Mouse (Mus musculus): ENCODE data around the gene Fabp3. TPM values are rescaled to one million over a fixed set of nuclear protein-coding genes. Genes with fewer than 3 reads are reported as not detected.
A peak's percentile ranks its signal among the peaks of the same experiment; 100 is the strongest.

The Fabp3 gene
- 5.5 and 6.6 TPM in 2 replicates for polyA plus RNA-seq (2014; fragmentation: Nextera tagmentation; extraction: Ambion mirVana)

DNA sequence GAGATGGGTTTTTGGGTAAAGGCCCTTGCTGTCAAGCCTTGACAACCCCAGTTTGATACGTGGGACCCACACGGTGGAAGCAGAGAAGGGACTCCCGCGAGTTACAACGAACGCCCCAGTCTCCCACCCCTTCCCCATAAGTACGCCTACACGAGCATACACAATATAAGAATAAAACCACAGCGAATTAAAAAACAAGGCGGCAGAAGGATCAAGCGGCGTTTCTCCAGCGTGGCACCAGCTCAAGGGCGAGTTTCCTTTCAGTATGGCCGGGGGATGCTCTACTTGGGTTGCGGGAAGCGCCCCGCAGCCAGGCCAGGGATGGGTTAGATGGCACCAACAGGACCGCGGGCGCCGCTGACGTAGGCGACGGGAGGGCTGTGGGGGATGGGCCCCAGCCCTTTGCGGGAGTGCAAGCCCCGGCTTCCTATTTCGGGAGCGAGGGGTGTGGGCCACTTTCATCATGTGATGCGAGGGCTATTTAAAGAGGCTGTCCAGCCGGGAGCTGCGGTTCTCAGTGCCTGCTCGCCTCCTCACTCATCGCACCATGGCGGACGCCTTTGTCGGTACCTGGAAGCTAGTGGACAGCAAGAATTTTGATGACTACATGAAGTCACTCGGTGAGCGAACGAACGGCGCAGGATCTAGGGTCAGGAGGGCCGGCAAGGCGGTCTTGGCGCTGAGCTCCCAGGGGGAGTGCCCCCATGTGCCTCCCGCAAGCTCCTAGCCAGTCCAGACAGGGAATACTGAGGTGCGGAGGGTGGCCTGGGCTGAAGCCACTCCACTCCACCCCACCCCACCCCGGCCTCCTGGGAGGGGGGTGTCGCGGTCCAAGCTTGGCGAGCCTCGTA is at the start of gene Fabp3, which contains the start of gene Gm10570:
Gene Fabp3, plus strand, starts transcription at position 365 of the 851 bp plus-strand sequence.
Gene Gm10570, minus strand, starts transcription at position 444 of the 851 bp plus-strand sequence.
- ATAC-seq (replicated peaks; ENCODE audit: low FRiP score, low TSS enrichment, low read depth) (peak; percentile 38; the same call in 1 of the 2 replicates), DNase-seq (ENCODE audit: low spot score) (peak; percentile 75)
- H3K4me3 ChIP-seq (ENCODE audit: low read depth, low read length), result peak within 1 kb of the TSS; percentile 41
- H3K36me3 ChIP-seq (ENCODE audit: control insufficient read depth, insufficient read depth, low read length), result no peaks in the 10 kb centered on the region
- no peaks in the 10 kb centered on the region for H3K9me3 ChIP-seq (ENCODE audit: control insufficient read depth, low read length)
- H3K9ac ChIP-seq (ENCODE audit: low read length), result peak within 1 kb of the TSS; percentile 31; the same call in 1 of the 2 replicates
- WGBS, result under 1% methylated on average over 52 of the region's 52 CpGs
- peak within 1 kb of the TSS; percentile 74 for H3K4me2 ChIP-seq (ENCODE audit: low read length)
- peaks cover 10% of the 10 kb centered on the region; the same call in 1 of the 2 replicates for H3K4me1 ChIP-seq (replicated peaks; ENCODE audit: control insufficient read depth, insufficient read depth, low read length)
- no peak within 1 kb of the TSS for H3K27ac ChIP-seq (ENCODE audit: low read depth)
- H3K27me3 ChIP-seq (replicated peaks; ENCODE audit: control insufficient read depth, insufficient read depth, low read length), result peaks cover 44% of the 10 kb centered on the region

DNA sequence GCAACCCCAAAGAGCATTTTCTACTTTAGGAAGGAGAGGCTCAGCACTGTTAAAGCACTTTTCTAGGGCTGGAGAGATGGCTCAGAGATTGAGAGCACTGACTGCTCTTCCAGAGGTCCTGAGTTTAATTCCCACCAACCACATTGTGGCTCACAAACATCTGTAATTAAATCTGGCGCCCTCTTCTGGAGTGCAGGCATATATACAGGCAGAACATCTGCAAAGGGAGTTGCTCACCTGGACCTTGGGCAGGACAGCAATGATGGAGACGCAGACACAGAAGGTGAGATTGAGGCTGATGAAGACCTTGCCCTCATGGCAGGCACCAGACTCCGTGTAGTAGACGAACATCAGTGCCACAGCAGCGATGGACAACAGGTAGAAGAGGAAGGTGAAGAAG is 48.0 kb upstream of the Fabp3 start:
- Histone ChIP-seq H3K4me3 (ENCODE audit: low read depth, low read length) (no peak overlapping the region), H3K9ac (ENCODE audit: low read length) (no peak overlapping the region), H3K4me1 (replicated peaks; ENCODE audit: control insufficient read depth, insufficient read depth, low read length) (no peaks in the 10 kb centered on the region), H3K9me3 (ENCODE audit: control insufficient read depth, low read length) (no peaks in the 10 kb centered on the region), H3K36me3 (ENCODE audit: control insufficient read depth, insufficient read depth, low read length) (no peaks in the 10 kb centered on the region), H3K4me2 (ENCODE audit: low read length) (no peak overlapping the region), H3K27ac (ENCODE audit: low read depth) (no peak overlapping the region), H3K27me3 (replicated peaks; ENCODE audit: control insufficient read depth, insufficient read depth, low read length) (no peaks in the 10 kb centered on the region)
- no peak for DNase-seq (ENCODE audit: low spot score)
- WGBS, result 30% methylated on average over 5 of the region's 5 CpGs
- ATAC-seq (replicated peaks; ENCODE audit: low FRiP score, low TSS enrichment, low read depth), result no peak

DNA sequence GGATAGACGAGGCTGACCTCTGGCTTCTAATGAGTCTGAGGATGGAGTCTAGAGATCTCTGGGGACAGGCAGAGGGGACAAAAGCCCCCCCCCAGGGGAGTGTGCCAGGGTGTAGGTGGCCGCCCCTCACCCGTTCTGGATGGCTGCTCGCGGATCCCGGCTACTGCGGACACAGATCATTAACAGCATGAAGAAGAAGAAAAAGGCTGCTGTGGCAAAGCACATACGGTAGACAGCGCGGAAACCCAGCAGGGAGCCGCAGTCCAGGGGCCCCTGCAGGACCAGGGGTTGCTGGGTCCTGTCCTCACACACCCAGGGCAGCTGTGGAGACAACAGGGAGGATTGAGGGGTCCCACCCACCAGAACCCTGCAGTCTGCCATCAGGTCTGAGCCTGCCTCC is 44.3 kb upstream of the Fabp3 start:
- Histone ChIP-seq H3K27ac (ENCODE audit: low read depth) (no peak overlapping the region), H3K27me3 (replicated peaks; ENCODE audit: control insufficient read depth, insufficient read depth, low read length) (no peaks in the 10 kb centered on the region)
- no peak for ATAC-seq (replicated peaks; ENCODE audit: low FRiP score, low TSS enrichment, low read depth)

DNA sequence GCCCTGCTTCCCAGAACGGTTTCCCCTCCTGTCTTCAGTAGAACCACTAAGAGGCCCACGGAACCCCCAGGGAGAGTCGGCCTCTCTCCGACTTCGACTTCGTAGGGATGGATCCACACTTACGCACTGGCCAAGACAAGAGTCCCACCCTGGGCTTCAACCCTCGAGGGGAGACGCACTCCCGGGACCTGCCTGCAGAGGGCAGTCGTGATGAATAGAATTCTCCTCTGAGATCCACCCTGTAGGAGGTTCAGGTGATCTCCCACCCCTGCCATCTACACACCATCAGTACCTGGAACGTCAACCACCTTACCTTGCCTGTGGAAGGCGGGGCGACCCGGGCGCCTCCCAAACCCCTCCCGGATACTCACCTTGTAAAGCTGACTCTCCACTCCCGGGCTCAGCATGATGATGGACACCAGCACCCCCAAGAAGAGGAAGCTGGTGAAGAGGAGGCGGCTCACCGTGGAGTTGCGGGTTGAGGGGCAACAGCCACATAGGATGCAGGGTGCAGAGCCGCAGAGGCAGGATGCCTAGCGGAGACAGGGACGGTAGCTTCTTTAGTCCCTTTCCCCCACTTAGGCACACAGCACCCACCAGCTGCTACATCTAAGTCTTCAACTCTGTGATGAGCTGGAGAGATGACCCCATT is 43.6 kb upstream of the Fabp3 start:
- no peak for ATAC-seq (replicated peaks; ENCODE audit: low FRiP score, low TSS enrichment, low read depth)
- Histone ChIP-seq H3K4me1 (replicated peaks; ENCODE audit: control insufficient read depth, insufficient read depth, low read length) (0 out of 2 replicates have a peak, but pooled peaks cover 5% of the 10 kb centered on the region), H3K9me3 (ENCODE audit: control insufficient read depth, low read length) (no peaks in the 10 kb centered on the region), H3K27me3 (replicated peaks; ENCODE audit: control insufficient read depth, insufficient read depth, low read length) (no peaks in the 10 kb centered on the region), H3K9ac (ENCODE audit: low read length) (no peak overlapping the region), H3K4me3 (ENCODE audit: low read depth, low read length) (no peak overlapping the region), H3K36me3 (ENCODE audit: control insufficient read depth, insufficient read depth, low read length) (no peaks in the 10 kb centered on the region), H3K27ac (ENCODE audit: low read depth) (no peak overlapping the region), H3K4me2 (ENCODE audit: low read length) (no peak overlapping the region)
- WGBS, result 24% methylated on average over 24 of the region's 24 CpGs
- peak; percentile 91 for DNase-seq (ENCODE audit: low spot score)

More for the DNA sequence above, 44.3 kb upstream of the Fabp3 start:
- no peak for DNase-seq (ENCODE audit: low spot score)
- no peaks in the 10 kb centered on the region for H3K9me3 ChIP-seq (ENCODE audit: control insufficient read depth, low read length)
- H3K9ac ChIP-seq (ENCODE audit: low read length), result no peak overlapping the region
- no peaks in the 10 kb centered on the region for H3K36me3 ChIP-seq (ENCODE audit: control insufficient read depth, insufficient read depth, low read length)
- 0 out of 2 replicates have a peak, but pooled peaks cover 5% of the 10 kb centered on the region for H3K4me1 ChIP-seq (replicated peaks; ENCODE audit: control insufficient read depth, insufficient read depth, low read length)
- no peak overlapping the region for H3K4me2 ChIP-seq (ENCODE audit: low read length)
- 42% methylated on average over 11 of the region's 11 CpGs for WGBS
- H3K4me3 ChIP-seq (ENCODE audit: low read depth, low read length), result no peak overlapping the region

DNA sequence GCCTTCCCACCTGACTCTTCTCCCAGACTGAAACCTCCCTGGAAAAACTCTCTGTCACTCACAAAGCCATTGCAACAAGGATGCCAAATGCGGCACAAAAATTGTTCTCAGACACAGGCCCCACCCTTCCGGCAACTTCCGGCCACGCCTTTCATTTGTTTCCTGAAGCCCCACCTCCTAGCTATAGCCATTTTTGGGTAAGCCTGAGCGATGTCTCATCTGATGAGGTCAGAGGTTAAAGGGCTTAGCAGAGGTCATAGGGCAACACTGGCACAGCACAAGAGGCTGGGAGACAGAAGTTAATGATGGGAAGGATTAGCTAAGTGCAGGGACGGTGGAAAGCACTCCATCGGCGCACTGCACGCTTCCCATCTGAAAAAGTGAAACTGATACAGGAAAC is 41.8 kb upstream of the Fabp3 start:
- no peaks in the 10 kb centered on the region for H3K9me3 ChIP-seq (ENCODE audit: control insufficient read depth, low read length)
- H3K27me3 ChIP-seq (replicated peaks; ENCODE audit: control insufficient read depth, insufficient read depth, low read length), result no peaks in the 10 kb centered on the region
- H3K4me2 ChIP-seq (ENCODE audit: low read length), result peak overlapping the region; percentile 25
- no peak overlapping the region for H3K27ac ChIP-seq (ENCODE audit: low read depth)
- no peak for DNase-seq (ENCODE audit: low spot score)
- ATAC-seq (replicated peaks; ENCODE audit: low FRiP score, low TSS enrichment, low read depth), result no peak
- no peak overlapping the region for H3K9ac ChIP-seq (ENCODE audit: low read length)
- 52% methylated on average over 9 of the region's 9 CpGs for WGBS
- H3K4me3 ChIP-seq (ENCODE audit: low read depth, low read length), result no peak overlapping the region
- H3K4me1 ChIP-seq (replicated peaks; ENCODE audit: control insufficient read depth, insufficient read depth, low read length), result 0 out of 2 replicates have a peak, but pooled peaks cover 5% of the 10 kb centered on the region
- no peaks in the 10 kb centered on the region for H3K36me3 ChIP-seq (ENCODE audit: control insufficient read depth, insufficient read depth, low read length)

DNA sequence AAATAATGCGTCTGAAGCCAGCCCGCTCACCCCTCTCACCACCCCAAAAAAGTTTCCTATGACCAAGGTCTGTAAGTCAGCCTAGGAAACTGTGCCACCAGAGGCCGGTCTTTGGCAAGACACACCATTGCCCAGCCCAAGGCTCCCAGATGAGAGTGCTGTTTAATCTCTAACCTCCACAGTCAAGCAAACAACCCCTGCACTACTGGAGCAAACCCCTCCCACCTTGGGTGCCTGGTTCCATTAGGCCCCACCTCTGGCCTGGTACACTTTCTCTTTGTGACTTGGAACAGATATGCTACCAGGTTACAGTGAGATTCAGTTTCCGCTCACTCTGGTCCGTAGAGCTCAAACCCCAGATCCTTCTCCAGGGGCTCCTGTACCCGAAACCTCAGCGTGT is 41.3 kb upstream of the Fabp3 start:
- no peaks in the 10 kb centered on the region for H3K36me3 ChIP-seq (ENCODE audit: control insufficient read depth, insufficient read depth, low read length)
- 69% methylated on average over 7 of the region's 7 CpGs for WGBS
- no peaks in the 10 kb centered on the region for H3K9me3 ChIP-seq (ENCODE audit: control insufficient read depth, low read length)
- ATAC-seq (replicated peaks; ENCODE audit: low FRiP score, low TSS enrichment, low read depth) (0 out of 2 replicates have a peak, but pooled peaks have one; percentile 7), DNase-seq (ENCODE audit: low spot score) (no peak)
- 0 out of 2 replicates have a peak overlapping the region, but pooled peaks have one; percentile 25 for H3K4me2 ChIP-seq (ENCODE audit: low read length)
- no peak overlapping the region for H3K27ac ChIP-seq (ENCODE audit: low read depth)
- no peak overlapping the region for H3K9ac ChIP-seq (ENCODE audit: low read length)
- no peak overlapping the region for H3K4me3 ChIP-seq (ENCODE audit: low read depth, low read length)
- 0 out of 2 replicates have a peak, but pooled peaks cover 5% of the 10 kb centered on the region for H3K4me1 ChIP-seq (replicated peaks; ENCODE audit: control insufficient read depth, insufficient read depth, low read length)
- no peaks in the 10 kb centered on the region for H3K27me3 ChIP-seq (replicated peaks; ENCODE audit: control insufficient read depth, insufficient read depth, low read length)

DNA sequence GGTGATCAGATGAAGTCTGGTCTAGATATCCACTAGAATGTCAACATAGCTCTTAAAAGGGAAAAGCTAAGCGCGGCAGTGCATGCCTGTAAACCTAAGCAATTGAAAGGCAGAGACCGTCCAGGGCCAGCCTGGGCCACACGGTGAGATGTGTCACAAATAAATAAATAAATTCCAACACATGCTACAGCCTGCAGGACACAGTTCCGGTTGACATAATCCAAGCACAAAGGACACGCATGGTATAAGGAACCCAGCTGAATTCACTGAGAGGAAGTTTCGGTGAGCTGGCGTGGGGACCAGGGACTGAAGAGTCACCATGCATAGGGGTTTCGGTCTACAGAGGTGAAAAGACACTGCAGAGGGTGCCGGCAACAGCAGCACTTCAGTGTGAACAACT is 39.7 kb upstream of the Fabp3 start:
- Histone ChIP-seq H3K4me1 (replicated peaks; ENCODE audit: control insufficient read depth, insufficient read depth, low read length) (peaks cover 7% of the 10 kb centered on the region; the same call in 1 of the 2 replicates), H3K9me3 (ENCODE audit: control insufficient read depth, low read length) (no peaks in the 10 kb centered on the region), H3K4me2 (ENCODE audit: low read length) (no peak overlapping the region), H3K27ac (ENCODE audit: low read depth) (no peak overlapping the region), H3K9ac (ENCODE audit: low read length) (no peak overlapping the region), H3K27me3 (replicated peaks; ENCODE audit: control insufficient read depth, insufficient read depth, low read length) (0 out of 2 replicates have a peak, but pooled peaks cover 6% of the 10 kb centered on the region), H3K4me3 (ENCODE audit: low read depth, low read length) (no peak overlapping the region), H3K36me3 (ENCODE audit: control insufficient read depth, insufficient read depth, low read length) (no peaks in the 10 kb centered on the region)
- DNase-seq (ENCODE audit: low spot score) (no peak), ATAC-seq (replicated peaks; ENCODE audit: low FRiP score, low TSS enrichment, low read depth) (no peak)
- WGBS, result 84% methylated on average over 10 of the region's 10 CpGs

DNA sequence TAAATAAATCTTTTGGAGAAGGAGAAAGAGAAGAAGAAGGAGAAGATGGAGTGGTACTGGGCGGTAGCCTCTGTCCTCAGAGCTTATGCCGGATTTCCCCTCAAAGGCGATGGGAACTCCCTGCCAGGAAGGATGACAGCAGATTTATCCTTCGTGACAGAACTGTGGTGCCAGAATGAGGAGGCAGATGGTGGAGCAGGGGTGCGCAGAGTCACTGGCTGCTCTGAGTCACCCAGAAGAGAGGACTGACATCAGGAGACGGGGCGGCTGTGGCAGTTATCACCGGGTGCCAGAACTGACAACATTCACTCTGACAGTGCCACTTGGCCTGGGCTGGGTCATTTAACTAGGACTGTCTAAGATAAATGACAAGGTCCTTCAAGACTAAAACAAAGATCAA is 38.3 kb upstream of the Fabp3 start:
- DNase-seq (ENCODE audit: low spot score) (no peak), ATAC-seq (replicated peaks; ENCODE audit: low FRiP score, low TSS enrichment, low read depth) (no peak)
- H3K4me1 ChIP-seq (replicated peaks; ENCODE audit: control insufficient read depth, insufficient read depth, low read length), result peaks cover 8% of the 10 kb centered on the region; the same call in 1 of the 2 replicates
- no peak overlapping the region for H3K4me2 ChIP-seq (ENCODE audit: low read length)
- H3K27ac ChIP-seq (ENCODE audit: low read depth), result no peak overlapping the region
- no peak overlapping the region for H3K9ac ChIP-seq (ENCODE audit: low read length)
- H3K4me3 ChIP-seq (ENCODE audit: low read depth, low read length), result no peak overlapping the region
- peaks cover 16% of the 10 kb centered on the region; the same call in 1 of the 2 replicates for H3K27me3 ChIP-seq (replicated peaks; ENCODE audit: control insufficient read depth, insufficient read depth, low read length)
- WGBS, result 82% methylated on average over 8 of the region's 8 CpGs
- H3K9me3 ChIP-seq (ENCODE audit: control insufficient read depth, low read length), result no peaks in the 10 kb centered on the region
- H3K36me3 ChIP-seq (ENCODE audit: control insufficient read depth, insufficient read depth, low read length), result no peaks in the 10 kb centered on the region

Data from intestine, embryonic 14.5 days (tissue).